9 mouse cellular contexts compared by ENCODE assay signal in the genomic region with DNA sequence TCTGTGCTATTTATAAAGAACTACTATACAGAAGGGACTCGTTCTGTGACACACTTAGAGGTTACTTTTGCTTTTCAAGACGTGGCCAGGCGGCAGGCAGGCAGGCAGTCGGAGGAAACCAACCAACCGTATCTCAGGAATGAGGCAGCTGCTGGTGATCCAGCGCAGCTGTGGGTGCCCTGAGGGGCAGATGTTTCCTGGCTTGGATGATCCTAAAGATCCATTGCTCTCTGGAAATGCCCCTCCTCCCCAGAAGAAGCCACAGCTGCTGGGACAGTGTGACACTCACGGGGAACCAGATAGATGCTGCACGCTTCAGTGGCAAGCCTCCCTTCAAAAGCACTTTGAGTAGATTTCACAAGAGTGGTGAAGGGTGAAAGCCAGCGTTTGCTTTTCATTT. TPM values are rescaled to one million over a fixed set of nuclear protein-coding genes. Genes with fewer than 3 reads are reported as not detected.
DNase-seq lines count a peak whose midpoint lies in the region; ATAC-seq lines count a peak whose summit lies in the region.
"Had no signal": no experiment of that assay in that cellular context is flagged by ENCODE, and none has a peak within 500 bp of the region (broad histone marks: within the 10 kb centered on the region; RNA-seq: fewer than 3 reads in every experiment).

No protein-coding gene starts in this region.

- peak overlapping the region; percentile 36; the same call in 1 of the 2 replicates for H3K27ac ChIP-seq in heart, embryonic 10.5 days
- no peak overlapping the region for H3K27ac ChIP-seq in embryonic facial prominence, embryonic 13.5 days
- H3K27ac ChIP-seq in limb, embryonic 13.5 days, result no peak overlapping the region
- no peak overlapping the region for H3K27ac ChIP-seq in neural tube, embryonic 11.5 days (ENCODE audit: low read depth, low read length)

- H3K36me3 ChIP-seq in heart, embryonic 10.5 days, result no peaks in the 10 kb centered on the region
- no peaks in the 10 kb centered on the region for H3K36me3 ChIP-seq in embryonic facial prominence, embryonic 13.5 days
- H3K36me3 ChIP-seq in limb, embryonic 13.5 days, result no peaks in the 10 kb centered on the region
- no peaks in the 10 kb centered on the region for H3K36me3 ChIP-seq in neural tube, embryonic 11.5 days (ENCODE audit: control insufficient read depth, insufficient read depth, low read length)

- DNase-seq in heart, embryonic 10.5 days (ENCODE audit: low spot score), result peak; percentile 81
- no peak for DNase-seq in heart, adult 18-20 months
- DNase-seq in neural tube, embryonic 11.5 days (ENCODE audit: low spot score), result peak; percentile 66
- DNase-seq in ovary, postnatal 36 days (ENCODE audit: low spot score), result no peak
- no peak for DNase-seq in right cerebral cortex, postnatal 4 days
- DNase-seq in gastrocnemius, postnatal 36 days, result no peak

- H3K9ac ChIP-seq in embryonic facial prominence, embryonic 13.5 days, result no peak overlapping the region
- no peak overlapping the region for H3K9ac ChIP-seq in limb, embryonic 13.5 days
- no peak overlapping the region for H3K9ac ChIP-seq in neural tube, embryonic 11.5 days (ENCODE audit: low read length)

- peak overlapping the region; percentile 45 for H3K4me2 ChIP-seq in embryonic facial prominence, embryonic 13.5 days
- H3K4me2 ChIP-seq in limb, embryonic 13.5 days (replicated peaks), result peak overlapping the region; percentile 30; the same call in 1 of the 2 replicates
- H3K4me2 ChIP-seq in neural tube, embryonic 11.5 days (ENCODE audit: low read depth), result no peak overlapping the region

- intact Hi-C loops in gastrocnemius, postnatal 36 days (cut with DNase I), result no loop called here

- H3K4me3 ChIP-seq in heart, embryonic 10.5 days, result peak overlapping the region; percentile 4
- H3K4me3 ChIP-seq in embryonic facial prominence, embryonic 13.5 days, result no peak overlapping the region; the same call in 1 of the 2 replicates
- no peak overlapping the region for H3K4me3 ChIP-seq in limb, embryonic 13.5 days
- no peak overlapping the region for H3K4me3 ChIP-seq in neural tube, embryonic 11.5 days (ENCODE audit: low read depth, low read length)

- peaks cover 13% of the 10 kb centered on the region for H3K27me3 ChIP-seq in heart, embryonic 10.5 days (ENCODE audit: insufficient read depth, poor library complexity, severe bottlenecking)
- no peaks in the 10 kb centered on the region for H3K27me3 ChIP-seq in embryonic facial prominence, embryonic 13.5 days
- H3K27me3 ChIP-seq in limb, embryonic 13.5 days, result no peaks in the 10 kb centered on the region
- no peaks in the 10 kb centered on the region for H3K27me3 ChIP-seq in neural tube, embryonic 11.5 days (ENCODE audit: control insufficient read depth, insufficient read depth, low read length)

- ATAC-seq in embryonic facial prominence, embryonic 13.5 days (ENCODE audit: insufficient number of reproducible peaks, insufficient read depth, low FRiP score, low TSS enrichment, low read depth), result no peak
- ATAC-seq in limb, embryonic 13.5 days (ENCODE audit: low FRiP score, low read depth), result peak; percentile 74
- peak; percentile 23; the same call in 1 of the 2 replicates for ATAC-seq in neural tube, embryonic 11.5 days (ENCODE audit: insufficient read depth, low FRiP score, low TSS enrichment)

- no peaks in the 10 kb centered on the region for H3K9me3 ChIP-seq in heart, embryonic 10.5 days
- no peaks in the 10 kb centered on the region for H3K9me3 ChIP-seq in embryonic facial prominence, embryonic 13.5 days
- H3K9me3 ChIP-seq in limb, embryonic 13.5 days, result no peaks in the 10 kb centered on the region
- no peaks in the 10 kb centered on the region for H3K9me3 ChIP-seq in neural tube, embryonic 11.5 days (ENCODE audit: control insufficient read depth, low read length)

- H3K4me1 ChIP-seq in heart, embryonic 10.5 days, result peaks cover 29% of the 10 kb centered on the region
- peaks cover 13% of the 10 kb centered on the region for H3K4me1 ChIP-seq in embryonic facial prominence, embryonic 13.5 days
- H3K4me1 ChIP-seq in limb, embryonic 13.5 days, result 0 out of 2 replicates have a peak, but pooled peaks cover 5% of the 10 kb centered on the region
- H3K4me1 ChIP-seq in neural tube, embryonic 11.5 days (ENCODE audit: control insufficient read depth, insufficient read depth, low read length), result no peaks in the 10 kb centered on the region

- WGBS in heart, embryonic 10.5 days, result 1% methylated on average over 9 of the region's 9 CpGs
- 3% methylated on average over 9 of the region's 9 CpGs for WGBS in embryonic facial prominence, embryonic 13.5 days
- 17% methylated on average over 9 of the region's 9 CpGs for WGBS in limb, embryonic 13.5 days
- 22% methylated on average over 9 of the region's 9 CpGs for WGBS in neural tube, embryonic 11.5 days

RNA-seq across cellular contexts. Expression of gene Cass4, which starts 18.9 kb away (rescaled TPM):
- polyA plus RNA-seq in heart, embryonic 10.5 days (2016; fragmentation: Nextera tagmentation; extraction: Ambion mirVana), result 0.20 and 0.30 TPM in 2 replicates
- under 1 TPM; 0.27 to 0.28 TPM for total RNA-seq in heart, adult 18-20 months (2021)
- 0.22 and 0.32 TPM in 2 replicates for polyA plus RNA-seq in embryonic facial prominence, embryonic 13.5 days (2015; fragmentation: Nextera tagmentation; extraction: Ambion mirVana)
- 0.23 and 0.37 TPM in 2 replicates for polyA plus RNA-seq in limb, embryonic 13.5 days (2015; fragmentation: Nextera tagmentation; extraction: Ambion mirVana)
- polyA plus RNA-seq in neural tube, embryonic 11.5 days (2014; fragmentation: Nextera tagmentation; extraction: Ambion mirVana), result 0.14 and 0.36 TPM in 2 replicates
- total RNA-seq in gastrocnemius, postnatal 36 days (2021), result under 1 TPM; 0.25 to 0.33 TPM

RNA-seq across cellular contexts. Expression of gene Rtf2, which starts 27.9 kb away (rescaled TPM):
- polyA plus RNA-seq in heart, embryonic 10.5 days (2016; fragmentation: Nextera tagmentation; extraction: Ambion mirVana), result 56.0 and 66.0 TPM in 2 replicates
- total RNA-seq in heart, adult 18-20 months (2021), result 10 to 100 TPM; 30.6 to 32.7 TPM
- 76.4 and 78.4 TPM in 2 replicates for polyA plus RNA-seq in embryonic facial prominence, embryonic 13.5 days (2015; fragmentation: Nextera tagmentation; extraction: Ambion mirVana)
- 69.1 and 71.3 TPM in 2 replicates for polyA plus RNA-seq in limb, embryonic 13.5 days (2015; fragmentation: Nextera tagmentation; extraction: Ambion mirVana)
- polyA plus RNA-seq in neural tube, embryonic 11.5 days (2014; fragmentation: Nextera tagmentation; extraction: Ambion mirVana), result 100 and 105 TPM in 2 replicates
- total RNA-seq in gastrocnemius, postnatal 36 days (2021), result 10 to 100 TPM; 27.0 to 27.6 TPM

RNA-seq across cellular contexts. Expression of gene Cstf1, which starts 42.0 kb away (rescaled TPM):
- 44.1 and 48.3 TPM in 2 replicates for polyA plus RNA-seq in heart, embryonic 10.5 days (2016; fragmentation: Nextera tagmentation; extraction: Ambion mirVana)
- 10 to 100 TPM; 14.2 to 19.4 TPM for total RNA-seq in heart, adult 18-20 months (2021)
- polyA plus RNA-seq in embryonic facial prominence, embryonic 13.5 days (2015; fragmentation: Nextera tagmentation; extraction: Ambion mirVana), result 39.8 and 40.5 TPM in 2 replicates
- polyA plus RNA-seq in limb, embryonic 13.5 days (2015; fragmentation: Nextera tagmentation; extraction: Ambion mirVana), result 39.4 and 39.5 TPM in 2 replicates
- 45.6 and 46.2 TPM in 2 replicates for polyA plus RNA-seq in neural tube, embryonic 11.5 days (2014; fragmentation: Nextera tagmentation; extraction: Ambion mirVana)
- 10 to 100 TPM; 16.6 to 19.3 TPM for total RNA-seq in gastrocnemius, postnatal 36 days (2021)

RNA-seq across cellular contexts. Expression of gene Aurka, which starts 42.1 kb away (rescaled TPM):
- 138 and 163 TPM in 2 replicates for polyA plus RNA-seq in heart, embryonic 10.5 days (2016; fragmentation: Nextera tagmentation; extraction: Ambion mirVana)
- under 1 TPM; 0.55 to 0.93 TPM for total RNA-seq in heart, adult 18-20 months (2021)
- 110 and 117 TPM in 2 replicates for polyA plus RNA-seq in embryonic facial prominence, embryonic 13.5 days (2015; fragmentation: Nextera tagmentation; extraction: Ambion mirVana)
- 110 and 114 TPM in 2 replicates for polyA plus RNA-seq in limb, embryonic 13.5 days (2015; fragmentation: Nextera tagmentation; extraction: Ambion mirVana)
- 154 and 156 TPM in 2 replicates for polyA plus RNA-seq in neural tube, embryonic 11.5 days (2014; fragmentation: Nextera tagmentation; extraction: Ambion mirVana)
- 1 to 10 TPM; 4.1 to 6.6 TPM for total RNA-seq in gastrocnemius, postnatal 36 days (2021)

RNA-seq across cellular contexts. Expression of gene Gcnt7, which starts 45.9 kb away (rescaled TPM):
- polyA plus RNA-seq in heart, embryonic 10.5 days (2016; fragmentation: Nextera tagmentation; extraction: Ambion mirVana), result 1.4 and 1.8 TPM in 2 replicates
- total RNA-seq in heart, adult 18-20 months (2021), result not detected
- polyA plus RNA-seq in embryonic facial prominence, embryonic 13.5 days (2015; fragmentation: Nextera tagmentation; extraction: Ambion mirVana), result 1.4 and 2.1 TPM in 2 replicates
- 1.6 and 2.2 TPM in 2 replicates for polyA plus RNA-seq in limb, embryonic 13.5 days (2015; fragmentation: Nextera tagmentation; extraction: Ambion mirVana)
- polyA plus RNA-seq in neural tube, embryonic 11.5 days (2014; fragmentation: Nextera tagmentation; extraction: Ambion mirVana), result 0.66 and 0.97 TPM in 2 replicates
- total RNA-seq in gastrocnemius, postnatal 36 days (2021), result not detected
- total RNA-seq: heart, postnatal 10 days had no signal

Comparison
In these comparisons a context has a peak if more than half of its experiments do, and no peak if none do; other contexts are left out.
1. DNase-seq: peak in heart, embryonic 10.5 days (single experiment) and neural tube, embryonic 11.5 days (single experiment); none in heart, adult 18-20 months (0 of 2), ovary, postnatal 36 days (single experiment), right cerebral cortex, postnatal 4 days (single experiment) and gastrocnemius, postnatal 36 days (0 of 2).